Mouse (Mus musculus) duodenum, adult 2 months (tissue): Measurements from ENCODE around the gene Kcnf1. TPM values are rescaled to one million over a fixed set of nuclear protein-coding genes. Genes with fewer than 3 reads are reported as not detected.

Experiments used
- polyA plus RNA-seq: library from polyadenylated mRNA; depleted of rRNA; stranded (reverse); fragments of >200 nt; gene quantifications from 2 replicates; pipeline ENCODE4 v1.2.3, GENCODE M21; 2012; ENCODE audit warnings: low replicate concordance; rRNA removed

Kcnf1 gene
- 1.7 and 2.9 TPM in 2 replicates for polyA plus RNA-seq

GRCm38 (mm10) chr12:17176757-17177092, at the start of gene Kcnf1:
Gene Kcnf1, minus strand, starts transcription at chr12:17176888.

Other genes with a start within 250 kb of the Kcnf1 start
- gene Pqlc3, start 176.5 kb downstream of the Kcnf1 start, polyA plus RNA-seq: 63.0 and 72.8 TPM in 2 replicates
- 0.45 and 0.54 TPM in 2 replicates for gene 2410004P03Rik, start 165.2 kb downstream of the Kcnf1 start, polyA plus RNA-seq
- gene Pdia6, start 89.7 kb upstream of the Kcnf1 start, polyA plus RNA-seq: 14.3 and 20.7 TPM in 2 replicates
- not detected in 2 replicates for gene Atp6v1c2, start 152.5 kb upstream of the Kcnf1 start, polyA plus RNA-seq
- 1.5 and 2.4 TPM in 2 replicates for gene Nol10, start 171.6 kb upstream of the Kcnf1 start, polyA plus RNA-seq